In the genomic region with DNA sequence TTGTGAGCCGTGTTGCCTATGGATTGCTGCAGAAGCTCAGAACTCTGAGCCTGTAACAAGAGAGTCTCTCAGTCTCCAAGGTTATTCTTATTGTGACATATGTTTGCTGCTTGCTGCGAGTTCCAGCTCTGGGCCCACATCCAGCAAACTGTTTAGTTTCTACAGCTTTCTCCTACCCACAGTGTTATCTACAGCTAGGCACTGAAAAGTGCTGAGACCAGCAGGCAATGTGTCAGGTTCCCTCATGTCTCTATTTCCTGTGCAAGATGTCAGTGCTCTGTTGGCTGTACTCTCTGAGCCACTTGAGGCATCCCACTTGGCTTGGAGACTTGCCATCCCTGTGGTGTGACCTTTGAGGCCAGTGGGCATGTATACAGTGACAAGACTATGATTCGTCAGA, we compare ENCODE assay signal across 14 mouse cellular contexts. TPM values are rescaled to one million over a fixed set of nuclear protein-coding genes. Genes with fewer than 3 reads are reported as not detected.
DNase-seq lines count a peak whose midpoint lies in the region; ATAC-seq lines count a peak whose summit lies in the region.
"Had no signal": no experiment of that assay in that cellular context is flagged by ENCODE, and none has a peak within 500 bp of the region (broad histone marks: within the 10 kb centered on the region; RNA-seq: fewer than 3 reads in every experiment).

No protein-coding gene starts in this region.

- no peak overlapping the region for H3K9ac ChIP-seq in forebrain, embryonic 14.5 days (ENCODE audit: low read length)
- no peak overlapping the region for H3K9ac ChIP-seq in forebrain, embryonic 11.5 days (ENCODE audit: low read length)

- no peaks in the 10 kb centered on the region for H3K27me3 ChIP-seq in forebrain, embryonic 14.5 days (replicated peaks; ENCODE audit: control insufficient read depth, insufficient read depth, low read length)
- H3K27me3 ChIP-seq in forebrain, embryonic 11.5 days (ENCODE audit: control insufficient read depth, insufficient read depth, low read length): no peaks in the 10 kb centered on the region
- no peaks in the 10 kb centered on the region for H3K27me3 ChIP-seq in heart, embryonic 10.5 days (ENCODE audit: insufficient read depth, poor library complexity, severe bottlenecking)

- H3K4me2 ChIP-seq in forebrain, embryonic 14.5 days (ENCODE audit: low read length): no peak overlapping the region
- no peak overlapping the region for H3K4me2 ChIP-seq in forebrain, embryonic 11.5 days (ENCODE audit: low read depth, low read length, severe bottlenecking)

- H3K4me1 ChIP-seq in forebrain, embryonic 14.5 days (ENCODE audit: control insufficient read depth, insufficient read depth, low read length): no peaks in the 10 kb centered on the region
- H3K4me1 ChIP-seq in forebrain, embryonic 11.5 days (replicated peaks; ENCODE audit: control insufficient read depth, insufficient read depth, low read length): no peaks in the 10 kb centered on the region
- no peaks in the 10 kb centered on the region for H3K4me1 ChIP-seq in heart, embryonic 10.5 days

- H3K9me3 ChIP-seq in forebrain, embryonic 14.5 days (replicated peaks; ENCODE audit: control insufficient read depth, low read length): no peaks in the 10 kb centered on the region
- H3K9me3 ChIP-seq in forebrain, embryonic 11.5 days (ENCODE audit: control insufficient read depth, low read length): no peaks in the 10 kb centered on the region
- no peaks in the 10 kb centered on the region for H3K9me3 ChIP-seq in heart, embryonic 10.5 days

- H3K4me3 ChIP-seq in forebrain, embryonic 14.5 days (ENCODE audit: low read depth, low read length): no peak overlapping the region
- no peak overlapping the region for H3K4me3 ChIP-seq in forebrain, embryonic 11.5 days (ENCODE audit: low read depth, low read length)
- no peak overlapping the region for H3K4me3 ChIP-seq in heart, embryonic 10.5 days

- no peak overlapping the region for H3K27ac ChIP-seq in forebrain, embryonic 14.5 days (ENCODE audit: low read depth, low read length)
- no peak overlapping the region for H3K27ac ChIP-seq in forebrain, embryonic 11.5 days (ENCODE audit: low read depth, low read length)
- H3K27ac ChIP-seq in heart, embryonic 10.5 days: no peak overlapping the region

- WGBS in forebrain, embryonic 14.5 days: 71% methylated on average over 3 of the region's 3 CpGs
- 76% methylated on average over 3 of the region's 3 CpGs for WGBS in forebrain, embryonic 11.5 days
- 64% methylated on average over 3 of the region's 3 CpGs for WGBS in heart, embryonic 10.5 days

- no peaks in the 10 kb centered on the region for H3K36me3 ChIP-seq in forebrain, embryonic 14.5 days (ENCODE audit: control insufficient read depth, insufficient read depth, low read length)
- H3K36me3 ChIP-seq in forebrain, embryonic 11.5 days (ENCODE audit: control insufficient read depth, insufficient read depth, low read length): no peaks in the 10 kb centered on the region
- no peaks in the 10 kb centered on the region for H3K36me3 ChIP-seq in heart, embryonic 10.5 days

- ATAC-seq in forebrain, embryonic 14.5 days: peak; percentile 32; the same call in 1 of the 2 replicates
- no peak for ATAC-seq in forebrain, embryonic 11.5 days (replicated peaks; ENCODE audit: low FRiP score)

- peak; percentile 30 for DNase-seq in forebrain, embryonic 14.5 days (ENCODE audit: low spot score)
- DNase-seq in forebrain, embryonic 11.5 days (ENCODE audit: low spot score): no peak
- peak; percentile 55 for DNase-seq in cerebellum, adult 9-10 months
- DNase-seq in layer of hippocampus, adult 8-10 months (ENCODE audit: low spot score in 2 of 2): peak; percentile 64 to 76
- DNase-seq in right cerebral cortex, adult 2 months (ENCODE audit: low spot score in 2 of 2): peak; percentile 66 to 67
- no peak for DNase-seq in heart, embryonic 10.5 days (ENCODE audit: low spot score)
- DNase-seq in thymus, postnatal 25 days: no peak
- DNase-seq in adrenal gland, postnatal 25 days: no peak
- DNase-seq: B cell, adult 2 months; heart, postnatal 36 days; lung, postnatal 36 days had no signal

RNA-seq across cellular contexts. Expression of a gene that starts 13.8 kb away (rescaled TPM):
- polyA plus RNA-seq in forebrain, embryonic 14.5 days (2014; fragmentation: Nextera tagmentation; extraction: Ambion mirVana): 0.05 TPM in 1 of 2 replicates, not detected in the other
- polyA plus RNA-seq in forebrain, embryonic 11.5 days (2014; fragmentation: Nextera tagmentation; extraction: Ambion mirVana): 0.07 TPM in 1 of 2 replicates, not detected in the other
- total RNA-seq in layer of hippocampus, adult 8-10 months (2022): under 1 TPM; 0.14 to 0.21 (median 0.17) TPM
- not detected in 2 replicates for polyA plus RNA-seq in heart, embryonic 10.5 days (2016; fragmentation: Nextera tagmentation; extraction: Ambion mirVana)
- total RNA-seq in adrenal gland, postnatal 25 days (2021): not detected in 2 replicates
- total RNA-seq: common myeloid progenitor, adult 5-6 weeks; gastrocnemius, adult 18-20 months; heart, postnatal 36 days had no signal

RNA-seq across cellular contexts. Expression of a gene that starts 29.5 kb away (rescaled TPM):
- polyA plus RNA-seq in forebrain, embryonic 14.5 days (2014; fragmentation: Nextera tagmentation; extraction: Ambion mirVana): not detected in 2 replicates
- not detected in 2 replicates for polyA plus RNA-seq in forebrain, embryonic 11.5 days (2014; fragmentation: Nextera tagmentation; extraction: Ambion mirVana)
- not detected for total RNA-seq in layer of hippocampus, adult 8-10 months (2022)
- polyA plus RNA-seq in heart, embryonic 10.5 days (2016; fragmentation: Nextera tagmentation; extraction: Ambion mirVana): not detected in 2 replicates
- not detected in 2 replicates for total RNA-seq in adrenal gland, postnatal 25 days (2021)
- total RNA-seq: common myeloid progenitor, adult 5-6 weeks; gastrocnemius, adult 18-20 months; heart, postnatal 36 days; layer of hippocampus, postnatal 10 days had no signal

RNA-seq across cellular contexts. Expression of a gene that starts 44.3 kb away (rescaled TPM):
- not detected in 2 replicates for polyA plus RNA-seq in forebrain, embryonic 14.5 days (2014; fragmentation: Nextera tagmentation; extraction: Ambion mirVana)
- not detected in 2 replicates for polyA plus RNA-seq in forebrain, embryonic 11.5 days (2014; fragmentation: Nextera tagmentation; extraction: Ambion mirVana)
- not detected for total RNA-seq in layer of hippocampus, adult 8-10 months (2022)
- polyA plus RNA-seq in heart, embryonic 10.5 days (2016; fragmentation: Nextera tagmentation; extraction: Ambion mirVana): not detected in 2 replicates
- not detected in 2 replicates for total RNA-seq in adrenal gland, postnatal 25 days (2021)
- total RNA-seq: common myeloid progenitor, adult 5-6 weeks; gastrocnemius, adult 18-20 months; heart, postnatal 36 days; layer of hippocampus, postnatal 10 days had no signal

Comparison
In these comparisons a context has a peak if more than half of its experiments do, and no peak if none do; other contexts are left out.
1. DNase-seq: peak in forebrain, embryonic 14.5 days (single experiment), cerebellum, adult 9-10 months (single experiment), layer of hippocampus, adult 8-10 months (2 of 2) and right cerebral cortex, adult 2 months (2 of 2); none in forebrain, embryonic 11.5 days (single experiment), heart, embryonic 10.5 days (single experiment), thymus, postnatal 25 days (single experiment) and adrenal gland, postnatal 25 days (single experiment).